Mouse (Mus musculus) lung, adult 2 months (tissue): Measurements from ENCODE around the gene Erc2. TPM values are rescaled to one million over a fixed set of nuclear protein-coding genes. Genes with fewer than 3 reads are reported as not detected.

Experiments used
- DNase-seq: peaks from one replicate; pipeline ENCODE4 v3.0.0; 2022
- H3K4me1 ChIP-seq: fragments of 200-500 bp; 2 replicates; pipeline ENCODE4 v1.6.1; 2011; ENCODE audit warnings: low read length; ENCODE audit not compliant: control insufficient read depth, insufficient read depth
- H3K4me3 ChIP-seq: fragments of 200-500 bp; replicated peaks from 2 replicates; pipeline ENCODE3; 2011; ENCODE audit warnings: low read depth, mild to moderate bottlenecking, control low read depth, low read length; ENCODE audit errors: extremely low read depth
- CTCF ChIP-seq: fragments of 200-500 bp; IDR thresholded peaks from 2 replicates; pipeline ENCODE4 v1.5.1; 2011; ENCODE audit warnings: mild to moderate bottlenecking, low read length, control low read depth; ENCODE audit not compliant: insufficient read depth
- POLR2A ChIP-seq: fragments of 200-500 bp; IDR thresholded peaks from 2 replicates; pipeline ENCODE4 v1.6.1; 2011; ENCODE audit warnings: low read depth, mild to moderate bottlenecking, control low read depth, low read length, borderline replicate concordance; ENCODE audit errors: extremely low read depth
- WGBS: fragments of 180-500 bp; shearing (Covaris S2); methylation state at CpG from one replicate; pipeline ENCODE4 v1.1.7; 2018; 5-methylcytosine and 5-hydroxymethylcytosine counted together
- polyA plus RNA-seq: library from polyadenylated mRNA; depleted of rRNA; stranded (reverse); fragments of >200 nt; gene quantifications from 2 replicates; pipeline ENCODE4 v1.2.3, GENCODE M21; 2012

Erc2 gene
- polyA plus RNA-seq, 1 experiment, result 1.3 TPM

DNA sequence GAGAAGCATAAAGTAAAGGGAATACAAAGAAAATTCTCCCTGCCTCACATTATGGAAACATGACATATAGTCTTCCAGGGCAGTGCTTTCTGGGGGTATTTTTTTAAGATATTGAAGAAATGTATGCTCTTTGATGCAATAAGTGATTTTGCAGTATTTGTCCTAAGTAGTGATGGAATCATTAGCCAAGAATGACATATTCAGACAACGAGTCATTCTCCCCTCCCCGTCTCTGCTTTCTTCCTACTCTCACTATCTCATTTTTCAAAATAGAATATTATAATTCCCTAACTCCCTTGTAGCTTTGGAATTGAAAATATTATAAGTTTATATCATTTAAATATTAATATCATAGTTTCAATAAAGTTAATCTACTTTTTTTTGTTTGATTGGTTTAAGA lies 490.9 kb downstream of the Erc2 start:
- WGBS, result 68% methylated on average over 2 of the region's 2 CpGs
- TF ChIP-seq POLR2A, result no peak
- no peak for TF ChIP-seq CTCF
- Histone ChIP-seq H3K4me1 (no peaks in the 10 kb centered on the region), H3K4me3 (no peak overlapping the region)
- DNase-seq, result no peak

DNA sequence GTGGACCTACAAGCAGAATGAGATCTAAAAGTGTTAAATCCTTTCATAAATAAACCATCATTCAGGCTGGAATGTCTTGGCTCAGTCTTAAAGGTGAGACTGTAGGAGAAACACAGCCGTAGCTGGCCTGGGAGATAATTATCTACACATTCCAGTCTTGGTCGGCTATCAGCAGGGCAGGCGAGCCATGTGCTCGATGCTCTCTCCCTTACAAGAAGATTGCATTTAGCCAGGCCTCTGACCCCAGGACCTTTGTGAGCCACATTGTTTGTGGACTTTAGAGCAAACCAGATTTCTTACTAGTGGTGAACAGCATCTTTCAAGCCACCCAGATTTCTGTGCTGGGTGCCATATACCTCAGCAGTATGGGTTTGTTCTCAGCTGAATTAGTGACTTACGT lies 498.6 kb downstream of the Erc2 start:
- 53% methylated on average over 5 of the region's 5 CpGs for WGBS
- TF ChIP-seq POLR2A, result no peak
- TF ChIP-seq CTCF, result no peak
- no peak for DNase-seq
- Histone ChIP-seq H3K4me1 (no peaks in the 10 kb centered on the region), H3K4me3 (no peak overlapping the region)

- 57% methylated on average over 8 of the region's 8 CpGs for WGBS
- TF ChIP-seq POLR2A, result no peak
- no peak for DNase-seq
- Histone ChIP-seq H3K4me3 (no peak overlapping the region), H3K4me1 (no peaks in the 10 kb centered on the region)
Measured at GRCm38 (mm10) chr14:28126842-28127241, 504.6 kb downstream of the Erc2 start.

- 71% methylated on average over 3 of the region's 3 CpGs for WGBS
- DNase-seq, result no peak
- Histone ChIP-seq H3K4me1 (no peaks in the 10 kb centered on the region), H3K4me3 (no peak overlapping the region)
- TF ChIP-seq POLR2A, result no peak
- TF ChIP-seq CTCF, result no peak
Measured at GRCm38 (mm10) chr14:28128999-28129398, 506.8 kb downstream of the Erc2 start.

DNA sequence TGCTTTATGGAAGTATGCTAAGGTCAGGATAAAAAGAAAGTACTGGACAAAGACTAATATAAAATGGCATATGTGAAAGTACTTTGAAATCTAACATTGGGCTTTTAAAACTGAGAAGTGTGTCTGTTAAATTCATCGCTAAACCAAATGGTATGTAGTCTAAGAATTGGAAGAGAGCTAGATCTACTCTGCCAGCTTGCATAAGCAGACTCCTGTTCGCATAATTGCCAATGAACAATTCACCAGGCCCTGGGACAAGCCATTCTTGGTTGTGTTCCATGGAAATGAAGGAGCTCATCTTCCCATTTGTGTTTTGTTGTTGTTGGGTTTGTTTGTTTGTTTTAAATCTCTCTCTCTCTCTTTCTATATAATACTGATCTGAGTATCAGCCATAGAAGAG lies 521.8 kb downstream of the Erc2 start:
- TF ChIP-seq POLR2A, result no peak
- TF ChIP-seq CTCF, result no peak
- Histone ChIP-seq H3K4me3 (no peak overlapping the region), H3K4me1 (no peaks in the 10 kb centered on the region)
- WGBS, result 86% methylated on average over 2 of the region's 2 CpGs
- DNase-seq, result no peak

GRCm38 (mm10) chr14:28147201-28147600 lies 525.0 kb downstream of the Erc2 start:
- no peaks in the 10 kb centered on the region for H3K4me1 ChIP-seq
- H3K4me3 ChIP-seq, result no peak overlapping the region
- DNase-seq, result no peak
- WGBS, result 41% methylated on average over 5 of the region's 5 CpGs
- TF ChIP-seq CTCF (no peak), POLR2A (no peak)

GRCm38 (mm10) chr14:28150942-28151341 lies 528.7 kb downstream of the Erc2 start:
- no peaks in the 10 kb centered on the region for H3K4me1 ChIP-seq
- TF ChIP-seq POLR2A (no peak), CTCF (no peak)
- 74% methylated on average over 3 of the region's 3 CpGs for WGBS
- no peak overlapping the region for H3K4me3 ChIP-seq
- no peak for DNase-seq

DNA sequence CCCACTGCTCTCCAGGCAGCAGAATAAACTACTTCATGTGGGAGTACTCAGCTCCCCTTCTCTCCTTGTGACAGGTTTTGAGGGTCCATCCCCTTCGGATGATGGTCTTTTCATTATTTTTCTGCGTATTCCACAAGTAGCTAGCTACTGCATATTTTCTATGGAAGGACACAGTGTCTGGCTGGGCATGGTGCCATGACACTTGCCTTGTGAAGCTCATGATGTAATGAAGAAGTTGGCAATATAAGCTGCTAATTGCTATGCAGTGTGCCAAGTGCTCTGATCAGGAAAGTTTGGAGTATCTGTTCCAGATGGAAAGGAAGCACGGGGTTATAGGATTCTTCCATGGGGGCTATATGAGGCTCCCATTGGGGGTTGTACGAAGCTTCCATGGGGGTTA lies 533.5 kb downstream of the Erc2 start:
- TF ChIP-seq POLR2A, result no peak
- TF ChIP-seq CTCF, result no peak
- Histone ChIP-seq H3K4me3 (no peak overlapping the region), H3K4me1 (no peaks in the 10 kb centered on the region)
- WGBS, result 72% methylated on average over 4 of the region's 4 CpGs
- no peak for DNase-seq

DNA sequence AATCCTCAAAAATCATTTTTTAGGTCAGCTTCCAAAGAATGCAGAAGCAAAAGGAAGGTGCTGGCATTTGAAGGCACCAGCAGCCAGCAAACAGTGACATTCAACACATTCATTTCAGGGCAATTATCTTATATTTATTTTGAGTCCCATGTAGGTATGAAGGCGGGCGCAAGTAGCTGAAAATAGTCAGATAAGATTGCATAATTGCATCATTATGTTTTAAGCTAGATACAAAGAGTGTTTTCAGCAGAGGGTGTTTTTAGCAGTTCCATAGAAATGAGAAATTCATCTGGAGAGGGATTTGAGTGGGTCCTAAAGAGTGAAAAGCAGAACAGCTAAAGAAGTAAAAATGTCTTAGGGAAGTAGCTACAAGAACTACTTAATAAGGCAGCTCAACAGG lies 538.6 kb downstream of the Erc2 start:
- DNase-seq, result no peak
- TF ChIP-seq POLR2A (no peak), CTCF (no peak)
- WGBS, result 80% methylated on average over 2 of the region's 2 CpGs
- peaks cover 6% of the 10 kb centered on the region for H3K4me1 ChIP-seq
- H3K4me3 ChIP-seq, result no peak overlapping the region

GRCm38 (mm10) chr14:28164642-28165408 lies 542.6 kb downstream of the Erc2 start:
- Histone ChIP-seq H3K4me1 (peaks cover 6% of the 10 kb centered on the region), H3K4me3 (no peak overlapping the region)
- no peak for TF ChIP-seq CTCF
- no peak for TF ChIP-seq POLR2A
- WGBS, result 34% methylated on average over 15 of the region's 15 CpGs
- peak; percentile 7 for DNase-seq
